Mouse (Mus musculus): ENCODE data around the gene Frmd5. TPM values are rescaled to one million over a fixed set of nuclear protein-coding genes. Genes with fewer than 3 reads are reported as not detected.

The Frmd5 gene
- total RNA-seq, 2 experiments from 2014 or later = 0.33 to 0.38 TPM

- no peak for DNase-seq
- intact Hi-C loops (cut with DNase I; ENCODE audit: low total_unique reads) = no loop called here
These were observed 160.4 kb downstream of the Frmd5 start for GRCm38 (mm10) chr2:121646528-121646927.

GRCm38 (mm10) chr2:121642934-121643333, 164.0 kb downstream of the Frmd5 start:
- intact Hi-C loops (cut with DNase I; ENCODE audit: low total_unique reads) = no loop called here
- DNase-seq = no peak

DNA sequence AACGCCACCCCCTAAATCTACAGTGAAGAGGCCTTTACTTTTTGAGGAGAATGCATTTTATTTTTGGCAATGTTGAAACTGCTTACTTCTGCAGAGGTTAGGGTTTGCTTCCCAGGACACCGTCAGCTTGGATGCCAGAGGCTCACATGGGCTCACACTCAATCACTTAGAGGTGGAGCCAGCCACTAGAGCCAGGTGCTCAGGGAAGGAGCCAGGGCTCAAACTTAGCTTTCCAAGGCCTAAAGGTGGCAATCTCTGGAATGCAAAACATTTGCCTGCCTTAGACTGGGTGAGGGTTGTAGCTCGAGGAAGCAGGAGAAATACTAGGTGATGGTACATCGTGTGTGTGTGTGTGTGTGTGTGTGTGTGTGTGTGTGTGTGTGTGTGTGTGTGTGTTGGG, 174.8 kb downstream of the Frmd5 start:
- intact Hi-C loops (cut with DNase I; ENCODE audit: low total_unique reads) = no loop called here
- DNase-seq = no peak

DNA sequence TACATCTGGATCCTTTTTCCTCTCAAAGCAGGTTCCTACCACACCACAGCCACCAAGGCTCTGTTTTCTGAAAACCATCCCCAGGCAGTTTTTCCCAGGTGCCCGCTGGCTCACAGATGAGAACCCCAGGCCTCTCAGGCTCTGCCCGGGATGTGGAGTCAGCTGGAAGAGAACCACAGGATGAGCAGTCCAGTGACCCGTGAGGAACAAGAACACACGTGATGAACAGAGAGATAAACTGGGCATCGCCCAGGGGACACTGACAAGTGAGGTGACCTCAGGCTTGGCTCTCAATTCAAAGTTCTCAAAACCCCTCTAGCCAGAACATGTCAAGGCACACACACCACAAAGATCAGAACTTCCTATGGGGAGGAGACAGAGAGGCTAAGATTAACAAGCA, 176.6 kb downstream of the Frmd5 start:
- intact Hi-C loops (cut with DNase I; ENCODE audit: low total_unique reads) = no loop called here
- no peak for DNase-seq

DNA sequence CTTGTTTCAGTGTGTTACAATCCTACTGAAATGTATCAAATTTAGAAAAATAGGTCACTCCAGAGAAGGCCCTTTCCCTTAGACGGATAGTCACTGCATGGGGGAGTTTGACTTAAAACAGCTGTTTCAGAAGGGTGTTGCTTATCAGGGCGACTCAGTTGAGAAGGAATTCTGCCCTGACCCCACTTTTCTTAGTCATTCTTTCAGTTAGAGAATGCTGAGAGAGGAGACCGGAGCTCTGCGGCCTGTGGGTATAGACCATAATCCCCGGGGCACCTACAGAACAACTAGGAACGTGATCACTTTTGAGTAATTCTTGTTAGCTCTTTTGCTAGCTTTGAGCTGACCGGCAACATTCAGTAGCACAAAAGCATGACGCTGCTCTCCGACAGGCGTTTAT, 178.6 kb downstream of the Frmd5 start:
- DNase-seq = no peak
- intact Hi-C loops (cut with DNase I; ENCODE audit: low total_unique reads) = no loop called here

DNA sequence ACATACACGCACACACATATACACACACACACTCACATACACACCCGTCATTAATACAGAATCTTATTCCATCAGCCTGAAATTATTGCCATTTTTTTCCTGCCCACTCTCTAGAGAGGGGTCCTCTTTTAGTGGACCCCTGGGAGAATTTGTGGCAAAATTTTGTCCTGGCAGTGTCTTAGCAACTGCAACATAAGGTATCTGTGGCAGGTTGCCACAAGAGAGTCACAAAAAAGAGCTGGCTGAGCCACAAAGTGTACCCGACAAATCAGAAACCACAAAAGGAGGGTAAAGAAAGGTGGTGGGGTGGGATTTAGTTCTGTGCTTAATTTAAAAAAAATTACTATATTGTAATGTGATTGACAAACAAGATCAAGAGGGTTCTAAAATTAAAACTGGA, 181.0 kb downstream of the Frmd5 start:
- intact Hi-C loops (cut with DNase I; ENCODE audit: low total_unique reads) = no loop called here
- no peak for DNase-seq

DNA sequence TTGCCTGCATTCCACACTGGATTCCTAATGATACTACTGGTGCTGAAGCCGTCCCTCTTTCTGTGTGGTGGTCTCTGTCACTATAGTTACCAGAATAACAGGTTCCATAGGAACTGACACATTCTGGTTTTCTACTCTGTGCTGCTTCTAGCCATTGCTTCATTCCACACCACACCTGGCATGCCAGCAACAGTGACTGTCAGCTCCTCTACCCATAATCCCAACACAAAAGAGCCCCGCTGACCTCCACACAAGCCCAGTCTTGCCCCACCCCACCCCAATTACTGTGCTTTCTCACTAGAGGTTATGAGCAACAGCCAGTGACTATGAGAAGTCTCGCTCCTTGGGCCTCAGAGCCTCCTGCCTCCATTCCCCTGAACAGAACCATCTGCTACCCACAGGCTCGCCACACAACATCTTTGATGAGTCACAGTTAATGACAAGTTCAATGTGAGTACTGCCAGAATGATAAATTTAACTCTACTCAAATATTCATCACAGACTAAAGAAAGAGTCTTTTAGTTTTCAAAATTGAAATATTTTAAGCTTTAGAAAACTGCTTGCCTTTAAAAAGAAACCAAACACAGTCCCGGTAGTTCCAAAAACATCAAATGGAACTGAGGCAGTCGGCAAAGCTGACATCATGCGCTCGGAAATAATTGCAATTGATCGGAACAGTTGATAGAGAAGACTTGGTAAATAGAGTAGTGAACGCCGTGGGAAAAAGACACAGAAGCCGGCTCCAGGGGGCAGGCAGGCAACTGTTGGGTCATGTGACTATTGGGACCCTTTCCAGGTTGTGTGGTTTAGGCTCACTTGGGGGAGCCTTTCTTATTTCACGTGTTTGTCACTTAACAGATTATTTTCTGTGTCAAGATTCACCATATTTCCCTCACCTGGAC, 185.4 kb downstream of the Frmd5 start:
- no peak for DNase-seq
- intact Hi-C loops (cut with DNase I; ENCODE audit: low total_unique reads) = no loop called here

- DNase-seq = no peak
- intact Hi-C loops (cut with DNase I; ENCODE audit: low total_unique reads) = no loop called here
These were observed 186.2 kb downstream of the Frmd5 start for GRCm38 (mm10) chr2:121620582-121621261.

GRCm38 (mm10) chr2:121615199-121615559, 191.7 kb downstream of the Frmd5 start:
- no peak for DNase-seq
- intact Hi-C loops (cut with DNase I; ENCODE audit: low total_unique reads) = no loop called here

- intact Hi-C loops (cut with DNase I; ENCODE audit: low total_unique reads) = no loop called here
These were observed 192.2 kb downstream of the Frmd5 start for GRCm38 (mm10) chr2:121614483-121615198.

DNA sequence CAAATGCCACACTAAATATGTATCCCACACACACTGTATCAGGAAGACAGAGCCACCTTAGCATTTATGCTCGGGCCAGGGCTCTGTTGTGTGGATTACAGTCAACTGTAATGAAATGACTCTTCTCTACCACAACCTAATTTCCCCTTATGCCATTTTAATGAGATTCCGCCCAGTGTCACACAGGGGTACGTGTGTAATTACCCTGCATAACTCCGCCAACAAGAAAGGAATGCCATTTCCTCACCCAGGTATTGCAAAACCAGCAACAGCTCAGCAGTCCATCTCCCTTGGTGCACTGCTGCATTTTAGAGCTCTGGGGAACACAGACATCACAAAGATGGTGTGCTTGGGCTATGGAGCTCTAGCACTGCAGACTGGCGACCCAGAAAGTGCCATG, 194.8 kb downstream of the Frmd5 start:
- intact Hi-C loops (cut with DNase I; ENCODE audit: low total_unique reads) = no loop called here
- no peak for DNase-seq

More at GRCm38 (mm10) chr2:121614483-121615198, 192.2 kb downstream of the Frmd5 start:
- DNase-seq = no peak

GRCm38 (mm10) chr2:121610008-121610884, 196.6 kb downstream of the Frmd5 start:
- intact Hi-C loops (cut with DNase I; ENCODE audit: low total_unique reads) = no loop called here

GRCm38 (mm10) chr2:121609141-121609724, 197.7 kb downstream of the Frmd5 start:
- DNase-seq = no peak
- intact Hi-C loops (cut with DNase I; ENCODE audit: low total_unique reads) = no loop called here

More at GRCm38 (mm10) chr2:121610008-121610884, 196.6 kb downstream of the Frmd5 start:
- no peak for DNase-seq

DNA sequence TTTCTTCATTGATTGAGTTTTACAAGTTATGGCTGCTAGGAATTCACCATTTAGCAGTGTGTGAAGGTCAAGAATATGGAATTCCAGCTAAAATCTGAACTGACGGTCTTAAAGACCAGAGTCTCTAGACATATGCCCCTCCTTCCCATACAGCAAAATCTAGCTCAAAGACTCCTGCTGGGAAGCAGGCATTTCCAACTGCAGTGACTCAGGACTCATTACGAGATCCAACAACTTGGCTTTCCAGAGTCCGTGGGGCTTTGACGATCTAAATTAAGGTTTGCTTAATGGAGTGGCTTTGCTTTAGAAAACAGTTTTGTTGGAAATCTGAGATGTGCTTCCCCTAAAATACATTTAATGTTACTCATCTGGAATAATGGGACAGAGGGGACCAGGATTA, 204.5 kb downstream of the Frmd5 start:
- intact Hi-C loops (cut with DNase I; ENCODE audit: low total_unique reads) = no loop called here
- DNase-seq = no peak

DNA sequence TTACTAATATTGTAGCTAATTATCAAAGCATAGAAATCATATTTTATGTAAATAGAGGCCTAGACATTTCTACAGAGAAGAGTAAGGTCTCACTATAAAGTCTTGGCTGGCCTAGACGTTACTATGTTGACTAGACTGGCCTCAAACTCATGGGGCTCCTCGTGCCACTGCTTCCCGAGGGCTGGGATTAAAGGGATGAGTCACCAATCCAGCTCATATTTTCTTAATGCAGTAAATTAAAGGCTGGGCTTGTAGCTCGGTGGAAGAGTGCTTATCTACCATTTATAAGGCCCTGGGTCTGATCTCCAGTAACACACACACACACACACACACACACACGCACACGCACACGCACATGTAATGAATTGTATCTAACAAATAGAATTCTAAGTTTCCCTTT, 205.3 kb downstream of the Frmd5 start:
- intact Hi-C loops (cut with DNase I; ENCODE audit: low total_unique reads) = no loop called here

DNA sequence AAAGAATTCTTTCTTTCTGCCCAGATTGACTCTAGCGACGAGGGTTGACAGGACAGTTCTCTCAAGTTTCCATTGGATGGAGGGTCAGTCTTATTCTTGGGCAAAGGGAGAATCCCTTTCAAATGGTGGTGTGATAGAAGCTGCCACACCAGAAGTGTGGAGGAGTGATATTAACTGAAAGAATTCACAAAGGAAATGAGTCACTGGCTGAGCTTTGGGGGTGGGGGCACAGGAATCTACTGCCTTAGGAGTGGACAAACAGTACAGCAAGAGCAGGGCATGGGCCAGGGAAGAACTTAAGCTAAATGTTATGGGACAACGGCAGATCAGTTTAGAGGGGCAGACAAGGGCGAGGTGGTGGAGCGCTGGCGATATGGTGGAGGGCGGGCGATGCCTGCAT, 206.2 kb downstream of the Frmd5 start:
- DNase-seq = no peak
- intact Hi-C loops (cut with DNase I; ENCODE audit: low total_unique reads) = no loop called here

More for the DNA sequence above, 205.3 kb downstream of the Frmd5 start:
- DNase-seq = no peak

DNA sequence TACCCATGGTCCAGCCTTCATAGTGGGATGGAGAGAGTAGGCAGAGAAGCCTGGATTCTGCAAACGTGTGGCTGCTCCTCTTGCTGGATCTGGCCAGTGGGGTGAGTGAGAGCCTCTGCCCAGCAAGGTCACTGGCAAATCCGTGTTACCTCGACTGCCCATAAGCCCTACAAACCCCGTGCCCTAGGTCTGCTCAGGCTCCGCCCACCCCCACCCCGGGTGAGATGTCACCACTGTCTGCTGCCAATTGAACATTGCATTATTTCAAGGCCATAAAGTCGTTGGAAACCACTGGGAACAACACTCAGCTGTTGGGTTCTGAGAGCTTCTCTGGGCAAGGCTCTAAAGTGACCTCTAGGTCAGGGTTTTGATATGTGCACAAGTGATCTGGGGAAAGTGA, 208.6 kb downstream of the Frmd5 start:
- intact Hi-C loops (cut with DNase I; ENCODE audit: low total_unique reads) = no loop called here
- no peak for DNase-seq

DNA sequence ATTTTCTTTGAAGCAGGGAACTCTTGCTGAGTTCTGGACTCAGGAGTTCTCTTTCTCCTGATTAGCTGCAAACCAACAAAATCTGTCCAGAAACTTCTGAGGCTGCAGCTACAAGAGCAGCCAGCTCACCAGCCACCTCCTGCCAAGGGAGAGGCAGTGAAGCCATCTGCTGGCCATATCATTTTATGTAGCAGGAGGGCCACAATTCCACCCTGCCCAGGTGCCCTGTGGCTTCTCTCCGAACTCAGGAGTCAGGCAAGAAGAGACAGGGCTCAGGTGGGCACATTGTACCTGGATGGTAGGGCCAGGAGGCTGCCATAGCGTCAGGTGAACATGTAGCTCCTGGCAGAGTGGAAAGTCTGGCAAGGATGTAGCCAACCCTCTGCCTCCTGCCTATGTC, 210.3 kb downstream of the Frmd5 start:
- no peak for DNase-seq
- intact Hi-C loops (cut with DNase I; ENCODE audit: low total_unique reads) = no loop called here

- intact Hi-C loops (cut with DNase I; ENCODE audit: low total_unique reads) = no loop called here
- DNase-seq = no peak
These were observed 212.1 kb downstream of the Frmd5 start for GRCm38 (mm10) chr2:121594660-121595291.

Data from gastrocnemius, postnatal 14 days (tissue).